Mouse (Mus musculus): ENCODE data around the gene Dnajc1. TPM values are rescaled to one million over a fixed set of nuclear protein-coding genes. Genes with fewer than 3 reads are reported as not detected.

Gene Dnajc1
- 13.4 and 19.9 TPM in 2 replicates for total RNA-seq (2015)
- total RNA-seq (2017) = 47.2 and 54.5 TPM in 2 replicates

DNA sequence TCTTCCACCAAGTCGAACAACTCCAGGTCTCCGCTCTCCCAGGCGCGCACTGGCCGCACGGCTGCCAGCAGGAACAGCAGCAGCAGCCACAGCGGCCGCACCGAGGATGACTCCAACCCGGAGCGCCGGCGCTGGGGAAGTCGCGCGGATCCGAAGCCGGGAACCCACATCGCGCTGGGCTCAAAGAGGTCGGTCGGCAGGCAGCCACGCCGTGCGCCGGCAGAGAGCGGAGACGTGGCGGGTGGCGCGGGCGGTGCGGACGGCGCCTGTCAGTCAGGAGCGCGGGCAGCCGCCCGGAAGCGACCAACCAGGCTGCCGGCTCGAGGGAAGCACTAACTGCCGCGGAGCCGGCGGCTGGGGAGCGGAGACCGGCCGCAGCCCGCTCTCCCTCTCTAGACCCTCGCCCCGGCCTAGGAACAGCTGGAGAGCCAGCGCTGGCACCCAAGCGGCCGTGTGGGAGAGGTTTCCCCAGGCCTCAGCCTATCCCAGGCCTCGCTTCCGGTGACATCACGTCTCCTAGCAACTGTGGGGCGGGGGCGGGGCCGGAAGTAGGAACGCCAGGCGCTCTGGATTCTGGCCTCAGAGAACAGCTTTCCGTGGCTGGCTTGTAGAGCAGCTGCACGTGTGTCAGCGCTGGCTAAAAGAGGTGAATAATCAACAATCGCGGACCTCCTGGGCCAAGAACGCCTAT lies at the start of gene Dnajc1:
Gene Dnajc1 (minus strand): TSS at position 500 of the 691 bp plus-strand sequence.
- ATAC-seq (replicated peaks; ENCODE audit: poor library complexity) = peak; percentile 98

DNA sequence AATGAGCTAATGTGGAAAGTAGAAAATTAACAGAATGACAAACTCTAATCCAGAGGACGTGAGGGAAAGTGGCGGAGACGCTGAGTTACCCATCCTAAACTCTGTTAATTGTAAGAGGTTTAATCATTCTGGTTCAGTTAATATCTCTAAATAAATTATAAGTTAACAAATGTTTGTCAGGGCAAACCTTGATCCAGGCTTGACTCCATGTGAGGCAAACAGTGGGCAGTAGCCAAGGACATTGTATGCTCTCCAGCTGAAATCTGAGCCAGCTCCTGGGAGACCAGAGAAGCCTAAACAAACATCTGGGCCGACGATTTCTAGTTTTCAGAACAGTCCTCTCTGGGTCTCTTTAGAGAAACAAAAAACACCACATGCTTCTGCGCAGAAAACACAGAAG lies 49.2 kb upstream of the Dnajc1 start:
- ATAC-seq (replicated peaks; ENCODE audit: poor library complexity) = no peak

- no peak for ATAC-seq (replicated peaks; ENCODE audit: poor library complexity)
Observed at GRCm38 (mm10) chr2:18415242-18415641, 22.6 kb upstream of the Dnajc1 start.

DNA sequence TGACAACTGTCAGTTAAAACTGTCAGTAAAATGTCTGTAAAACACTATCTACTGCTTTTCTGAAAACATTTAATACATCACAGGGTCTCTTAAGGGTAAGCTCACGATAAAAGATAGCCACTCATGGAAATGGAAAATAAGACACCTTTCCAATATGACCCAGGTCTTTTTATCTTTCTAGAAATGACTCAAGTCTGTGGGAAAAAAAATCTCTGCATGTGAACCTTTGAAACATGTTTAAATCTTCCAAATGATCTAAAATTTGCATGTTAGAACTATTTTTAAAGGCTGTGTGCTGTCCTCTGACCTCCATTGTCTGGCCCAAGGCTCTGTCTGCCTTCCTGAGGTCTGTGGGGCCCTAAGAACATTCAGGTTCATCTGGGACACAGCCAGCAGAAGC lies 11.0 kb upstream of the Dnajc1 start:
- ATAC-seq (replicated peaks; ENCODE audit: poor library complexity) = no peak

- no peak for ATAC-seq (replicated peaks; ENCODE audit: poor library complexity)
Observed at GRCm38 (mm10) chr2:18401771-18402170, 9.1 kb upstream of the Dnajc1 start.

- ATAC-seq (replicated peaks; ENCODE audit: poor library complexity) = no peak
Observed at GRCm38 (mm10) chr2:18393022-18393519, 441 bp upstream of the Dnajc1 start.

GRCm38 (mm10) chr2:18391861-18392260 lies 769 bp downstream of the Dnajc1 start:
- ATAC-seq (replicated peaks; ENCODE audit: poor library complexity) = peak; percentile 10

DNA sequence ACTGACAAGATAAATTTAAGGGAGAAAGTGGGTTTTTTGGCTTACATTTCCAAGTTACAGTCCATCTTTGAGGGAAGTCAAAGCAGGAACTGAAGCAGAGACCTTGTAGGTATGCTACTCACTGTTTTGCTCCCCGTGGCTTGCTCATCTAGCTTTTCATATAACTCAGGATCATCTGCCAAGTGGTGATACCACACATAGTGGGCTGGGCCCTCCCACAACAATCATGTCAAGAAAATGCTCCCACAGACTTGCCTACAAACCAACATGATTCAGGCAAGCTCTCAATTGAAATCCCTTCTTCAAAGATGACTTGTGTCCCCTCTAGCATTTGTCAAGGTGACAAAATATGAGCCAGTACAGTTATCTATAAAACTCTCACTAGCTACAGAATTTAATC lies 3.0 kb downstream of the Dnajc1 start:
- ATAC-seq (replicated peaks; ENCODE audit: poor library complexity) = no peak

DNA sequence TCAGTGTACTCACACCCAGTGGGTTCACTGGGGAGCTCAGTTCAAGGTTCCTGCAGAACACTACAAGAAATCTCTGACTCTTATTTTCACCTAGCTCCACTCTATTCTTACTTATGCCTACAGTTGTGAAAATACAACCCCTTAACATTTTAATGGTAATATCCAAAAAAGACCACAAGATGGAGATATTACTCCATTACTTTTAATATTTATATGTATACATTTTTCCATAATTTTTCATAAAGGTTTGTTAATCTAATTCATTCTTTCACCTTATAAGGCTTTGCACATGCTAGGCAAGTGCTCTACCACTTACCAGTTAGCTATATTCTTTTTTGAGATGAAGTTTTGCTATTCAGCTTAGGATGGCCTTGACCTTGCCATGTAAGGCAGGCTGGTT lies 11.0 kb downstream of the Dnajc1 start:
- ATAC-seq (replicated peaks; ENCODE audit: poor library complexity) = no peak; the same call in 1 of the 2 replicates

DNA sequence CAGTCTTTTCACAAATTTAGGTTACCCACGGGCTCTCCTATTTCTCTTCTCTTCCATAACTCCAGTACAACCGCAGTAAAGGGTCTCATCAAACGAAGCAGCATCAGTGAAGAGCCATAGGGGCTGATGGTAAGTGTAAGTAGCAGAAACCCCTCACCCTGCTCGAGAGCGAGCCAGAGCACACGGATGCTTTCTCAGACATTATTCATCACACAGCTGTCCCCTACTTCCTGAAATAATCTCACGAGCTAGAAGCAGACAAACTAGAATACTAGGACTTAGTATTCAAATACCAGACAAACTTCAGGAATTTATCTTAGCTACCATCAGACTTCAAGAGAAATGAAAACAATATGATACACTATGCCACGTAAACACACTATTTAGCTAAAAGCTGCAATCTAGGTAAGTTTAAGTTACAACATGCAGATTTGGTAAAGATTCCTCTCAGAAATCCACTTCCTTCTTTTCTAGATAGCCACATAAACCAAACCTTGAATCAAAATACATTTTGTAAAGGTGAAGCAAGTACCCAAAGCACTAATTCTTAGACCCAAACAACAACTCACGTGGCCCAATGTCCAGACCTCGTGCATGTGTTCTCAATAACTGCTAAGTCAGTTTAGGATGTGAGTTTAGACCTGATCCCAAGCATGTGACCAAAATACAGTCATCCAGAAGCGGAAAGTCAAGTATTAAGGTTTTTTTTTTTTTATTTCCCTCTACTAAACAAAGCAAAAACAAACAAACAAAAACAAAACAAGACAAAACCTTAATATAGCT lies 20.0 kb downstream of the Dnajc1 start:
- ATAC-seq (replicated peaks; ENCODE audit: poor library complexity) = peak; percentile 44; the same call in 1 of the 2 replicates

- ATAC-seq (replicated peaks; ENCODE audit: poor library complexity) = no peak
Observed at GRCm38 (mm10) chr2:18370794-18371498, 21.7 kb downstream of the Dnajc1 start.

DNA sequence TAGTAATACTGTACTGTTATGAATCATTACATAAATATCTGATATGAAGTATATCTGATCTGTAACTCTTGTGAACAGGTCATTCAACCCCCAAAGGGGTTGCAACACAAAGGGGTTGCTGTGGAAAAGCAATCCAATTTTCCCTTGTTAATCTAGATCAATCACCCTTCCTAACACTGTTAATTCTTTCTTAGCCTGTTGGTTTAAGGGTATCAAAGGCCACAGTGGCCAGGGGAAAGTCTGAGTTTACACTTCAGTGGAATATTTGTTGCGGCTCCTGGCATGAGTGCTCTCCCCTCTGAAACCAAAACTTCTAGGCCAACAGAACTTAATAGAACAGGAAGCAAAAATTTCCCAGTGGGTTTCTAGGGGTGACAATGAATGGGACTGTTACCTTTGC lies 28.2 kb downstream of the Dnajc1 start:
- no peak for ATAC-seq (replicated peaks; ENCODE audit: poor library complexity)

- ATAC-seq (replicated peaks; ENCODE audit: poor library complexity) = no peak
Observed at GRCm38 (mm10) chr2:18355293-18355692, 37.3 kb downstream of the Dnajc1 start.

GRCm38 (mm10) chr2:18352620-18353019 lies 40.0 kb downstream of the Dnajc1 start:
- ATAC-seq (replicated peaks; ENCODE audit: poor library complexity) = no peak

- peak; percentile 65 for ATAC-seq (replicated peaks; ENCODE audit: poor library complexity)
Observed at GRCm38 (mm10) chr2:18343464-18343863, 49.2 kb downstream of the Dnajc1 start.

GRCm38 (mm10) chr2:18318671-18319070 lies 74.0 kb downstream of the Dnajc1 start:
- ATAC-seq (replicated peaks; ENCODE audit: poor library complexity) = no peak

DNA sequence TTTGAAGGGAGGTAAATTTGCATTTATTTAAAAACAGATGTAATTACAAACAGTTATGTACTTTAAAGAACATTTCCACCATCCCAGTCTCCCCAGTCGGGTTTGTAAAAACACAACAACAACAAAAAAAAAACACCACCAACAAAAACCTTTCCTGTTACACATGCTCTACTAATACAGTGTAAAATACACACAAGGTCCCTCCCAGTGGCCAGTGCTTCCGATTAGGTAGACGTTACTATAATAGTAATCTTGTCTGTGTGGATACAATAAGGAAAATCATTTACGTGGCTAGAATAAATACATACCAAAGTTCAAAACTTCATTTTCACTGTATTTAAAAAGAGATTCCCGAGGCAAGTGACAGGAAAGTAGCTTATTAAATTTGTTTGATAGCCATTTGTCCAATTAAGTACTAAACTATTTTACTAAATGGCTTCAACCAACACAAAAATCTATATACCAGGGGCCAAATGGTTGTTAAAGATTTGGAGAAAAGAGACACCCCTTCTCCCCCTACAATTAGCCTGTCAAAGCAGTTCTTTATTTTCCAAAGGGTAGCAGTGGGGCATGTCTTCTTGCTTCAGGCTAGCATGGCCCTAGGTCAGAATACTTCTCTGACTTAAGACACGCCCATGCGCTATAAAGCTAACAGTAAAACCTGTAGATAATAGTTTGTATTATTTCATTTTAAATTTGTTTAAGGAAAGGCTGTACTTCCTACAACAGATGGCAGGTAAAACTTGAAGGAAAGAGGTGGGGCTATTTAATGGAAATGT lies 74.9 kb downstream of the Dnajc1 start:
- ATAC-seq (replicated peaks; ENCODE audit: poor library complexity) = no peak

DNA sequence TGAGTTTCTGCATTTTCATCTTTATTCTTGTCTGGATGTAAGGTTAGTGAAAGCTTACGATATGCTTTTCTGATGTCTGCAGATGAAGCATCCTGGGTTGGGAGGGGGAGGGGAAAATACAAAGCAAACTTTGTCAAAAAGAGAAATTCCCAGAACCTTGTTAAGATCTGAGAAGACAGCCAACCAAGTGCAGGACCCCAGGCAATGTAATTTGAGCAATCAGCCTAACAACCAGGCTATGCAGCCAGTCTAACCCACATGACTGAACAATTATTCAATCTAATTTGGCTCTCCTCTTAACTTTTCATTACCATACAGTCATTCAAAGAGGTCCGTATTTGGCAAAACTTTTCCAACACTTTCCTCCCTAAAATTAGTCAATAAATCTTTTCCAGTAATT lies 75.7 kb downstream of the Dnajc1 start:
- no peak for ATAC-seq (replicated peaks; ENCODE audit: poor library complexity)

GRCm38 (mm10) chr2:18310261-18311104 lies 82.1 kb downstream of the Dnajc1 start:
- ATAC-seq (replicated peaks; ENCODE audit: poor library complexity) = no peak

Measured in megakaryocyte progenitor cell, adult 5-6 weeks (primary cell).